Mouse (Mus musculus) CD4-positive helper T cell, adult 2 months (primary cell): ENCODE results near the gene Kctd13.
A peak's percentile ranks its signal among the peaks of the same experiment; 100 is the strongest.

Experiments used
- DNase-seq: peaks from one replicate; pipeline ENCODE4 v3.0.0-alpha.2; 2012; ENCODE audit warnings: low read depth, missing footprints, low spot score

Gene Kctd13

GRCm38 (mm10) chr7:126941801-126942200, 13.1 kb downstream of the Kctd13 start:
- DNase-seq, result no peak

GRCm38 (mm10) chr7:126946530-126946929, 17.9 kb downstream of the Kctd13 start:
- DNase-seq, result peak; percentile 59

GRCm38 (mm10) chr7:126948626-126949025, 19.9 kb downstream of the Kctd13 start:
- no peak for DNase-seq

GRCm38 (mm10) chr7:126949403-126949792, 20.7 kb downstream of the Kctd13 start, which contains the start of gene Asphd1:
Asphd1 (minus strand) TSS chr7:126949582.
- no peak for DNase-seq

- peak; percentile 87 for DNase-seq
These were observed 21.3 kb downstream of the Kctd13 start, which contains the start of gene Sez6l2 for GRCm38 (mm10) chr7:126949793-126950646. Sez6l2 (plus strand) TSS chr7:126950563.

GRCm38 (mm10) chr7:126950647-126951615, 22.3 kb downstream of the Kctd13 start:
- no peak for DNase-seq

GRCm38 (mm10) chr7:126951741-126952140, 23.1 kb downstream of the Kctd13 start:
- DNase-seq, result no peak

GRCm38 (mm10) chr7:126952646-126953045, 24.0 kb downstream of the Kctd13 start:
- no peak for DNase-seq

GRCm38 (mm10) chr7:126955125-126955524, 26.4 kb downstream of the Kctd13 start:
- no peak for DNase-seq

GRCm38 (mm10) chr7:126959780-126960179, 31.1 kb downstream of the Kctd13 start:
- DNase-seq, result no peak

GRCm38 (mm10) chr7:126961095-126961494, 32.4 kb downstream of the Kctd13 start:
- no peak for DNase-seq

GRCm38 (mm10) chr7:126961965-126962364, 33.3 kb downstream of the Kctd13 start:
- DNase-seq, result no peak

- no peak for DNase-seq
These were observed 35.0 kb downstream of the Kctd13 start for GRCm38 (mm10) chr7:126963548-126964286.

- no peak for DNase-seq
These were observed 36.9 kb downstream of the Kctd13 start for GRCm38 (mm10) chr7:126965568-126965967.

- no peak for DNase-seq
These were observed 38.7 kb downstream of the Kctd13 start for GRCm38 (mm10) chr7:126967361-126967760.

GRCm38 (mm10) chr7:126975493-126975892, 46.8 kb downstream of the Kctd13 start:
- no peak for DNase-seq

GRCm38 (mm10) chr7:126975893-126975949, 47.0 kb downstream of the Kctd13 start, which contains the start of gene Cdipt:
Cdipt (plus strand) TSS chr7:126975914.
- DNase-seq, result no peak

GRCm38 (mm10) chr7:126975950-126976866, 47.5 kb downstream of the Kctd13 start, which contains the start of gene Cdiptos:
Cdiptos (minus strand) TSS chr7:126976098.
- DNase-seq, result peak; percentile 96

GRCm38 (mm10) chr7:126976878-126977459, 48.3 kb downstream of the Kctd13 start:
- no peak for DNase-seq

- DNase-seq, result peak; percentile 41
These were observed 50.2 kb downstream of the Kctd13 start for GRCm38 (mm10) chr7:126978841-126979240.
